Mouse (Mus musculus) spleen, postnatal 0 days (tissue): ENCODE measurements around the gene Amn. TPM values are rescaled to one million over a fixed set of nuclear protein-coding genes. Genes with fewer than 3 reads are reported as not detected.

Experiments used
- polyA plus RNA-seq: library from polyadenylated mRNA; unstranded; fragments of >200 nt; fragmentation: Nextera tagmentation; extraction: Ambion mirVana; gene quantifications from 2 replicates; pipeline ENCODE4 v1.2.1, GENCODE M21; 2015

Amn gene
- 0.46 TPM in 1 of 2 replicates, not detected in the other for polyA plus RNA-seq

GRCm38 (mm10) chr12:111270629-111271277 is at the start of gene Amn:
Gene Amn (plus strand): TSS chr12:111271095.

Other genes starting within 250 kb of the Amn start
- gene Rcor1, start 231.7 kb upstream of the Amn start, polyA plus RNA-seq, result 9.5 and 10.2 TPM in 2 replicates
- 4.1 and 4.9 TPM in 2 replicates for gene Traf3, start 104.7 kb upstream of the Amn start, polyA plus RNA-seq
- gene 4930595D18Rik, start 86.6 kb upstream of the Amn start, polyA plus RNA-seq, result not detected in 2 replicates
- gene Cdc42bpb, start 106.6 kb downstream of the Amn start, polyA plus RNA-seq, result 8.7 and 10.6 TPM in 2 replicates
- 0.95 and 1.4 TPM in 2 replicates for gene Lbhd2, start 135.7 kb downstream of the Amn start, polyA plus RNA-seq
- 8.8 and 10.7 TPM in 2 replicates for gene Exoc3l4, start 145.9 kb downstream of the Amn start, polyA plus RNA-seq
- 175 and 180 TPM in 2 replicates for gene Tnfaip2, start 171.4 kb downstream of the Amn start, polyA plus RNA-seq
- 1.7 and 4.0 TPM in 2 replicates for gene Gm266, start 214.7 kb downstream of the Amn start, polyA plus RNA-seq